Mouse (Mus musculus): ENCODE results near the gene Tmprss6.

Tmprss6 gene

DNA sequence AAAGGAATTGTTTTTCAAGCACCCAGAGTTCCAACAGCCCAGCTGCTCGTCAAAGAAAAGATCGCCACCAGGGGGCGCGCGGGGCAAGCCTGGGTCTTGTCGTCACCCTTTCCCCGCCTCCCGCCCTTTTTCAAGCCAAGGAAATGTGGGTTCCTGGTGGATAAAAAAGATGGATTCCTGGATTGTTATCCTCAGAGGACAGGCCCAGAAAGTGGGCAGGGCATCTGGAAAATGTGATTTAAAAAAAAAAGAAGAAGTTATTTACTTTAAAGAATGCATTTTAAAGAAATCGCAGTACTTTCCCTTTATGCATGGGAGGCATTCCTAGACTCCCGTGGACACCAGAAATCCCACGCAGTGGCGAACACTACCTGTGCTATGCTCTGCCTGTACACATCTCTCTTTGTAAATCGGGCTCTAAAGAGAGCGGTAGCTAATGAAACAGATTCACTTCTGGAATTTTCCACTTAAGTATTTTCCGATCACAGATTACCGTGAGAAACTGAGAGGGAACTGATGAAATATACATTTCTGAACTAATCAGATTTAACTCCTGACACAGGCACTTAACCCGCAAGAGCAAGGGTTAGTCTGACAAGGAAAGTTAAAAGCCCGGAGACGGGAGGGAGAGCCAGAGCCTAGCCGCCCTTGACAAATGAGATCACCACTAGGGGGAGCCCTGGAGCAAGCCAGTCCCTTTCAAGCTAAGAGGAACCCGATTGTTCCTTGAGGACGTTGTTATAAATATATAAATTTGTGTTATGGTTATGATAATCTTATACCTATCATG is 20.5 kb downstream of the Tmprss6 start:
- DNase-seq (ENCODE audit: low read depth, low spot score): peak; percentile 93

DNA sequence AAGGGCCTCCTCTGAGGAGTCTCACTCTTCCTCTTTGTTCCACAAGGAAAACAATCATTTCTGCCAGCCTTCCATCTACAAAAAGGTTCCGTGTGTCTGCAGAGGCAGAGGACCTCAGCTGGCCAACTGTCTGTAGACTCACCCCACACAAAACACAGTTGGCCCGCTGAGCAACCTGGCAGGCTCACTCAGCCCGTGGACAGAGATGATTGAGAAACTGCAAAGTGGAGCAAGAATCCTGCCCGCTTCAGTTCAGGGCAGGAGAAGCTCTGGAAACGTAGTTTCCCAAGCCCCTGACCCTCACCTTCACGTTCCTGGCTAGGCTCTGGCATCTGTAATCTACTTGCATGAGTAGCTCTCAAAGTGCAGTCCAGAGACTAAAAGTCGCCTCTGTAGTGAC is 21.3 kb downstream of the Tmprss6 start:
- DNase-seq (ENCODE audit: low read depth, low spot score): no peak

DNA sequence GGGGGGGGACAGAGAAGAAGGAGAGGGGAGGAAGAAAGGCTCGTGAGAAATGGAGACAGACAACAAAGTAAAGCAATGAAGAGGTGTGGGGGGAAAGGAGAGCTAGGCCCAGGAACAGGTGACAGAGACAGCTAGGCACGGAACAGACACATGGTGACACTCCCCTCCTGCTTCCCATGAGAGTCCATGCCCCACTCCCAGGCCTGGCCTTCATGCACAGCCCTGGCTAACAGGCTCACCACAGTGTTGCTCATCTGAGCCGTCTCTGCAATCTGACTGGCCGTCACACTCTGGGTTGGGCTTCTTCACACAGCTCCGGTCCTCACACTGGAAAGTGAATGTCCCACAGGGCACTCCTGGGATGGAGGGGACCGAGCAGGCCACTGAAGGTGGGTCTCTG is 24.6 kb downstream of the Tmprss6 start:
- no peak for DNase-seq (ENCODE audit: low read depth, low spot score)

DNA sequence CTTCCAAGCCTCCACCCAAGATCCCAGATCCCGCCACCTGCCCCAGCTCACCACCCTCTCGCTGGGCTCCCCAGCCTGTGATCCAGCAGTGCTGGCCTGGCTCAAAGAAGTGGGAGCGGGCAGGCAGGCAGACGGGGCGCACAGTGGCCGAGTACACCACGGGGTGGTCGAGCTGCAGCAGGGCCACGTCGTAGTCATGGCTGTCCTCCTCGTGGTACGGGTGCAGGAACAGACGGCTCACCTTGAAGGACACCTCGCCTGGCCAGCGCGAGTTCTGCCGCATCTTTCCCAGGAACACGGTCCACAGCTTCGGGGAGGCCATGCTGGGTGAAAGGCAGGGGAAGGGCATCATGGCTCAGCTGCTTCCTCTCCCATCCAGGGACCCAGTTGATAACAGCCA is 26.2 kb downstream of the Tmprss6 start:
- DNase-seq (ENCODE audit: low read depth, low spot score): no peak

DNA sequence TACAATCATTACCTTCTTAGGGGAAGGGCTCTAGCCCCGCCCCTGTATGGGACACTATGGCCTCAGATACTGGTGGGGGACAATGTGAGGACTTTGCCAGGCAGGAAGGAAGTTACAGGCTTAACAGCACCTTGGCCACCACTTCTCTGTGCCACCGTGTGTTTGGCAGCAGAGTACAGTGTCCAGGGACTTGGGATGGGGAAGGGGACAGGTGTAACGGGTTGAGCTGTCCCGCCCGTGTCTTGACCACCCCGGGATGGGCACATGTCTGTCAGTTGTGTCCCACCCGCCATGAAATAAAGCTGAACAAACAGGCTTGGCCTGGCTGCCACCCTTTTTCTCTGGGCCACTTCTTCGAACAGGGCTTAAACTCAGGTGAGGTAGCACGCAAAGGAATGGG is 29.5 kb downstream of the Tmprss6 start:
- DNase-seq (ENCODE audit: low read depth, low spot score): no peak

DNA sequence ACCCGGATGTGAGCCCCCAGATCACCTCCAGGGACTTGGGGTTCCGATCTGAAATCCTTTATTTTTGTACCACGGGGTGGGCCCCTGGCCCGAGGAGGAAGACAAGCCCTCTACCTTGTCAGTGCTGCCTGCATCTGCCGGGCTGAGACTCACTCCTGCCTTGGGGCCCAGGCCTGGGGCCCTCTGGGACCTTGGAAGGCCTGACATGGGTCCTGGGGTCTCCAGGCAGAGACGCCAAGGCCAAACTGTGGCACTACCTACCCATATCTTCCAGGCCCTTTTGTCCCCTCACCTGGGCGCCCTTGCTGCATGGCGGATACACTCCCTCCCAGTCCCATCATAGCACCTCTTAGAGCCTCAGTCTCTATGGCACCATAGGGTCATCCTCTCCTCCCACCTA is 29.9 kb downstream of the Tmprss6 start:
- no peak for DNase-seq (ENCODE audit: low read depth, low spot score)

DNA sequence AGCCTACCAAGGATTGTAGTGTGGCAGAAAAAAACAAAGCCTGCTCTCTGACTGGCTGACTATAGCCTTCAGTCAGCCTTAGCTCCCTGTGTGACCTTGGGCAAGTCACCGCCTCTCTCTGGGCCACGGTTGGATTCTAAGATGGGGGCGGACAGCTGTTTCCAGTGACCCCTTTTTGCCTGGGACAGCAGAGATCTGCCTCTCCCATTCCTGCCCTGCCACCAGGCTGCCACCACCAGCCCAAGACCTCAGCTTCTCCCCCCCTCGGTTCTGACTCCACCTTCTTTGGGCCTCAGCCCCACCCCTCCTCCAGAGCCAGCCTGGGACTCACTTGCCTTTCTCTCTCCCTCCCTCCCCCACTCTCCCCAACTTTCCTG is 30.4 kb downstream of the Tmprss6 start:
- DNase-seq (ENCODE audit: low read depth, low spot score): no peak

DNA sequence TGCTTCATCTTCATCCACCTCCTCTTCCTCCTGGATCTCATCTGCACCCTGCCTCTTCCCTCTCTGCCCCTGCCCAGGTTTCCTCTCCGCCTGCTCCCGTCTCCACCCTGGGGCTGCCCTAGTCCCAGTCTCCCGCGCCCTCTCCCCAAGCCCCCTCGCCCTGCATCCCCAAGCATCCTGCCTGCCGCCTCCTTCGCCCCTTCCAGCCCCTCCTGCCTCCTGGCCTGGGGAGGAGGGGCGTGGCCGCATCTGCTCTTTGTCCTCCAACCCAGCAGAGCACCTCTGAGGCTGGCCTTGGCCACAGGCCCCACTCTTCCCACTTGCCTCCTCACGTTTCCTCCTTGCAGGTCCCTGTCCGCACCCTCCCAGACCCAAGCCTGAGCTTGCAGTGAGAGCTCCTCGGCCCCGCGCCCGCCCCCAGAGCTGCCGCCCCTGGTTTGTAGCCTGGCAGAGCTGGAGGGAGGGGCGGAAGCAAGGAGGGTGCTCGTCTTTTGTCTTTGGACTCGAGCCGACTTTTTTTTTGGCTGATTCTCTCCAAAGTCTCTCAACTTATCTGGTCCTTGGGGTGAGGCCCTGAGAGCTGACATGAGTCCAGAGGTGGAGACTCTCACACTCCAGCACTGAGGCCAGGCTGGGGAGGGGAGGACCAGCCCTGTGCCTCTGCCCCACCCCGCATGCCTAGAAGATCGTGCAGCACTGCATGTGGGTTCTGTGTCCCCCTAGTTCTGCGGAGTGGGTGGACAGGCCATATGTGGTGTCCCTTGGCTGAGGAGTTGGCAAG is 31.0 kb downstream of the Tmprss6 start:
- peak; percentile 35 for DNase-seq (ENCODE audit: low read depth, low spot score)

DNA sequence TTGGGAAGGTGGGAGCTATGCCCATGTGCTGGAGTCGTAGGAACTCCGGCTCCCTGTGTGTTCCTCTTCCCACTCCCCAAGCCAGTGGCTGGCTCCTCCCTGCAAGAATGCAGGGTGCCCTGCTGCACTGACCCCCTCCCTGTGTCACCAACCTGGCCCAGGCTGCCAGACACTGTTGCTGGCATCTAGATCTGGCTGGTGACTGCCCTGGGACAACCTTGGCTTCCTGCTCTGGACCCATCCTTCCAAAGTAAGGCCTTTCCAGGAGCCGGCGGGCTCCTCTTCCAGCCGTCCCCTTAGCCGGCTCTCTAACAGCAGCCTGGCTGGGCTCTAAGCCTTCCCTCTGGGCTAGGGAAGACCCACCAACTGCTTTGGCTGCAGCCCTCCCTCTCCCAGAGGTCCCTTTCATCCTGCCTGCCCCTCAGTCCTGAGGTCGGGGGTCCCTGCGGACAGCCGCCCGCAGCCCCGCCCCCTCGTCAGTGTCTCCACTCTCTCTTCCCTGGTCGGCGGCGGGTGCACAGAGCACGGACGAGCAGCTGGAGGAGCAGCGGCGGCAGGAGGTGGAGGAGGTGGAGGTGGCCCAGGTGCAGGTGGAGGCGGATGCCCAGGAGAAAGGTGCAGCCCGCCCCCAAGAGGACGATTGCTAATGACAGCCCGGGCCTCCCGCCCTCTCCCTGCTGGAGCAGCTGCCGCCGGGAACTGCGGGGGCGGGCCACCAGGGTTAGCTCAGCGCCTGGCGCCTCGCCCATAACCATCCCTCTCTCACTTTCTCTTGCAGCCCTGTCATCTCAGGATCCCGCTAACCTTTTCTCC is 31.8 kb downstream of the Tmprss6 start:
- DNase-seq (ENCODE audit: low read depth, low spot score): peak; percentile 62

DNA sequence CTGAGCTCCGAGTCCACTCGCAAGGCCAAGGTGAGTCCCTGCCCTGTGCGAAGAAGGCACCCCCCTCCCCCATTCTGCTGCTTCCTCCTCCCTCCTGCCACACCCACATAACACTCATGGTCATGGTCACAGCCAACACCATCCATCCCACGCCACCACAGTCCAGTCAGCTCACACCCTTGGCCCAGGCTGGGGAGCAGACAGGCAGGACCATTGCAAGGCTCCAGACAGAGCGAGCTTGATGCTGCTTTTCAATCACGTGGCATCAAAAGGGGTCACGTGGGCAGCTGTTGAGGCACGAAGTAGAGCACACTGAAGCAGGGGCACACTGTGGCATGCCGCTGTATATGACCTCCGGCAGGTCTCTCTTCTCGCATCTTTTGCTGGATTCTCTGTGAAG is 32.8 kb downstream of the Tmprss6 start:
- no peak for DNase-seq (ENCODE audit: low read depth, low spot score)

DNA sequence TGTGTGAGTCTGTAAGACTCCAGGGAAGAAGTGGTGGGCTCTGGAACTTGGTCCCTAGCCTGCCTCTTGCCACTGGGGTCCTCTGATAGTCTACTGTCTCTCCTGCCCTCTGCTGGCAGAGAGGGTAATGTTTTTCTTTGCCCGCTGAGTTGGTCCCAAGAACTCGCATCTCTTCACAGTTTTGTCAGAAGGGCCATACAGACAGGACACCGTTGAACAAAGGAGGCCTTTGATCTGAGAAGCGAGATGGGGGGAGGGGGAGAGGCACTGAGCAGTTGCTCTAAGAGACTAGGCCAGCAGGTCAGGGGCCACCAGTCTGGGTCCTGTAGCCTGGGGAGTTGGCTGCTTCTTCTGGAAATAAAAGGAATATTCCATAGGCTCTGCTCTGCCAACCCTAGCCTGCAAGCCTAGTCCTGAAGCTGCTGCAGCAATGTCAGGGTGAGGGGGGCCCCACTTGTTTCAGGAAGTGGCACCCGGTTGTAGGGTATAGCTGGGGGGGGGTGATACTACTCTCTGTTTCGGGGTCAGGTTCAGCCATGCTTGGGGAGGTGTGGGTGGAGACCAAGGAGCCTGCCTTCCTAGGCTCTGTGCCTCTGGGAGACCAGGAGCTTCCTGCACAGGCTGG is 33.4 kb downstream of the Tmprss6 start:
- DNase-seq (ENCODE audit: low read depth, low spot score): peak; percentile 76

DNA sequence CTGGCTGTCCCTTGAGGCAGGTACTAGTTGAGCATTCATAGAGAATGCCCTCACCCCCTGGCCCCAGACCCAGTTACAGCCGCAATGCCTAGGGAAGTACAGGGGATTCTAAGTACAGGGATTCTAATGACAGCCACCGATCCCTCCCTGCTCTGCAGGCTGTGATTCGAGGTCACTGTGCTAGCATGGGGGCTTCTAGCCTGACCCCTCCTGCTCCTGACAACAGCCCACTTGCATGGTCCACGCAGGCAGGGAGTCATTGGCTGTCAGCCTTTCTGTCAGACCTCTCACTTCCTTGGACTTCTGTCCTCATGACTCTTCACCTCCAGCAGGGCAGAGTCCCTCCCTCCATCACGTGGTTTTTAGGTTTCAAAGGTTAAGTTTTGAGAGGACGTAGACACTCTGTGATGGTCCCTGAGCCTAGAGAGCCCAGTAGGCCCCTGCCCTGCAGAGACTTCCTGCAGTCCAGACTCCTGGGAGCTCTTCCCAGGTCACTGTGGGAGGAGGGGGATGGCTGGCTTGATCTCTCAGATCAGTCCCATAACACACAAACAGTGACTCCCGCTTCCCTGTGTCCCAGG is 36.8 kb downstream of the Tmprss6 start:
- DNase-seq (ENCODE audit: low read depth, low spot score): no peak

DNA sequence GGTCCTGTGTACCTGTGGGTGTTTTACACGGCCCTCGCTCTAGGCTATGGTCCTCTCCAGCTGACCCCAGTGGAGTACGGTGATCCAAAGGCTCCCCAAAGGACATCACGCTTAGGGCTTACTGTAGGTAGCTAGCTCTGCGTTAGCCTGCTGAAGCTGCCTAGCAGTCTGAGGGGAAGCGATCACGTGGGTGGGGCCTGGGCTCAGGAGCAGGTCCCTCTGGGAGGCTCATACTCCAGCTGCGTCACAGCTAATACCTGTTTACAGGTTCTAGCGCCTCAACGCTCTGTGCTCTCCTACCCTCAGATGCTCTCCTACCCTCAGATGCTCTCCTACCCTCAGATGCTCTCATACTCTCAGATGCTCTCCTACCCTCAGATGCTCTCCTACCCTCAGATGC is 37.6 kb downstream of the Tmprss6 start:
- DNase-seq (ENCODE audit: low read depth, low spot score): no peak

DNA sequence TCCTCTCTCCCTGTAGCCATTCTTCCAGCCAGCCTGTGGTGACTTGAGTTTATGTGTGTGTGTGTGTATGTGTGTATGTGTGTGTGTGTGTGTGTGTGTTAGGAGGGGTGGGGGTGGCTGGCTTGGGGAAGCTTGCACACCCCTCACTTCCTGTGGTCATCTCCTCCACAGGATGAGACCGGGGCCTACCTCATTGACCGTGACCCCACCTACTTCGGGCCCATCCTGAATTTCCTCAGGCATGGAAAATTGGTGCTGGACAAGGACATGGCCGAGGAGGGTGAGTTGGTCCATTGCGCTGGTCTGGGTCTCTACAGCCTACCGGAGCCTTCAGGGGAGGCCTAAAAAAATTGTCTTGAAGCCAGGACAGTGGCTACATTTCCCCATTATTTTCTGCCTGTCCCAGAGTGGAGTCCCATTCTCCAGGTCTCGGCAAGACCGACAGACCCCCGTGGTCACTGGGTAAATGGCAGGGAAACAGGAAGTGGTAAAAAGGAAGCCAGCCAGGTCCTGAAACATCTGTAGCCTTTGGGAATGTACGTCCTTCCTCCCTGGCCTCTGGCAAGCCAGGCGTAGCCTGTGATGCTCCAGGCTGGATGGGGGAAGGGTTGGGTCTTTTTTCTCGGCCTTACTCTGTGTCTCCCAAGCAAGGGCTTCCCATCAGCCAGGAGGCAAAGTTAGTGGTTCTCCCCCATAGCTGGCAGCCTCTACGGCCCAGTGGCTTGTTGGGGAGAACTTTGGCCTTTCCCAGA is 38.4 kb downstream of the Tmprss6 start:
- DNase-seq (ENCODE audit: low read depth, low spot score): no peak

DNA sequence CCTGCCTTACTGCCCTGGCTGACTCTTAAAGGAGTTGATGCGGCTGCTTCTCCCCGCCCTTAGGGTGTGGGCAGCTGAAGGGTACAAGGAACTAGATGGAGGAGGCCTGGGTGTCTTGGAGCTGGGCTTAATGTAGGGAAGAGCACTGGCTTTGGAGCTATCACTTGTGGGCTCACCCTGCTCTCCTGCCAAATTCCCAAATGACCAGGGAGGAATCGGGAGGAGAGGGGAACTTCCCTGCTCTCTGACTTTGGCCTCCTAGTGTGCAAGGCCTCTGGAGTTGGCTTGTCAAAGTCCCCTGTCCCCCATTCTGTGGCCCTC is 39.3 kb downstream of the Tmprss6 start:
- no peak for DNase-seq (ENCODE audit: low read depth, low spot score)

DNA sequence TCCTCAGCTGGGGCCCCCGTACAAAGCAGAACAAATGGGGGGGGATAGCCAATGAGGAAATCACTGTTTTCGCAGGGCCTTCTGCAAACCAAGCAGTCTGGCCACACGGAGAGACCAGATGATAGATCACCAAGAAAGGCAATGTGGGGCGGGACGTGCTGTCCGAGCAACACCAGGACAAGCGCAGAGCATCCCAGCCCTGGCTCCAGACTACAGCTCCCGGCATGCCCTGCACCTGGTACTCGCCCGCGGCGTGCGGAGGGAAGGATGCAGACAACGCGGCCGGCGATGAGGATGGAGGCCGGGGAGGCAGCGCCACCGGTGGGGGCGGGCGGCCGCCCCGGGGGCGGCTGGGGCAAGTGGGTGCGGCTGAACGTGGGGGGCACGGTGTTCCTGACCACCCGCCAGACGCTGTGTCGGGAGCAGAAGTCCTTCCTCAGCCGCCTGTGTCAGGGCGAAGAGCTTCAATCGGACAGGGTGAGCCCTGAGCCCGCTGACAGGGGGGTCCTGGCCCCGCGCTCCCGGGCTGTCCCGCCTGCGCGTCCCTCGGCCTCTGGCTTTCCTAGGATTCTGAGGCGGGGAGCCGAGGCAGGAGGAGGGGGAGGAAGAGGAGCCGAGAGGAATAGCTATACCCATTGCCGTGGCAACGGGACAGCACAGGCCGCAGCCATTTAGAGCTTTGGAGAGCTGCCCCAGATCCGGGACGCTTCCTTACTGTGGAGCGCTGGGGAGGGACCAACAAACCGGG is 39.9 kb downstream of the Tmprss6 start, which contains the start of gene Kctd17:
Gene Kctd17, plus strand, starts transcription at position 174 of the 748 bp plus-strand sequence.
- peak; percentile 85 for DNase-seq (ENCODE audit: low read depth, low spot score)

DNA sequence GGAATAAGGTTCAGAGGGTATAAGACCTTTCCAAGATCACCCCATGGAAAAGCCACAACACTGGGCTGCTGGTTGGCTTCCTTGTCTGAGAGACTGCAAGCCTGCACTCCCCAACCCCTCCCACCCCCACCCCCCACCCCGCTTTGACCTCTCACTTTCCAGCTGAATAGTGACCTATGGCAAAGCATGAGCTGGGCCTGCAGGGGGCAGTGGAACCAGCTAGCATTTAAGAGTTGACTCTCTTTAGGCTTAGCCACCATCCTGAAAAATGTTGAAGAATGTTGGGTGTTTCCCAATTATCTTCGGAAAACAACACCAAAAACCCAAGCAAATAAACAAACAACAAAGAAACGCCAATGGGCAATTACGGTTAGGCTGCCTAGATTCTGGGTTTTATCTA is 43.2 kb downstream of the Tmprss6 start:
- DNase-seq (ENCODE audit: low read depth, low spot score): no peak

DNA sequence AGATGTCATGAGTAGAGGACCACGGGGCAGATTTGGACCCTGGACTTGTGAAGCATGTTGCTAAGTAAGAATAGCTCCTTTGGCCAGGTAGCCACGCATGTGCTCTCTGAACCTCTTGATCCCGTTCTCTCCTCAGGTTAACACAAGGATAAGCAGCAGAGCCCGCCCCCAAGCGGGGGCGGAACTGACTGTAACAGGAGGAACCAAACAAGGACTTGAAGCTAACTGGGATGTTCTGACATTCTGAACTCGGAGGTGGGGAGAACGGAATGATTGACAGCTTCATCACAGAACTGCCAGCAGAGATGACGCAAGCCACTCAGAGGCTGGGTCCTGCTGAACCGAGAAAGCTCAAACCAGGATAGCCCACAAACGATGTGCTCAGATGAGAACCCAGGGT is 43.9 kb downstream of the Tmprss6 start:
- DNase-seq (ENCODE audit: low read depth, low spot score): no peak

DNA sequence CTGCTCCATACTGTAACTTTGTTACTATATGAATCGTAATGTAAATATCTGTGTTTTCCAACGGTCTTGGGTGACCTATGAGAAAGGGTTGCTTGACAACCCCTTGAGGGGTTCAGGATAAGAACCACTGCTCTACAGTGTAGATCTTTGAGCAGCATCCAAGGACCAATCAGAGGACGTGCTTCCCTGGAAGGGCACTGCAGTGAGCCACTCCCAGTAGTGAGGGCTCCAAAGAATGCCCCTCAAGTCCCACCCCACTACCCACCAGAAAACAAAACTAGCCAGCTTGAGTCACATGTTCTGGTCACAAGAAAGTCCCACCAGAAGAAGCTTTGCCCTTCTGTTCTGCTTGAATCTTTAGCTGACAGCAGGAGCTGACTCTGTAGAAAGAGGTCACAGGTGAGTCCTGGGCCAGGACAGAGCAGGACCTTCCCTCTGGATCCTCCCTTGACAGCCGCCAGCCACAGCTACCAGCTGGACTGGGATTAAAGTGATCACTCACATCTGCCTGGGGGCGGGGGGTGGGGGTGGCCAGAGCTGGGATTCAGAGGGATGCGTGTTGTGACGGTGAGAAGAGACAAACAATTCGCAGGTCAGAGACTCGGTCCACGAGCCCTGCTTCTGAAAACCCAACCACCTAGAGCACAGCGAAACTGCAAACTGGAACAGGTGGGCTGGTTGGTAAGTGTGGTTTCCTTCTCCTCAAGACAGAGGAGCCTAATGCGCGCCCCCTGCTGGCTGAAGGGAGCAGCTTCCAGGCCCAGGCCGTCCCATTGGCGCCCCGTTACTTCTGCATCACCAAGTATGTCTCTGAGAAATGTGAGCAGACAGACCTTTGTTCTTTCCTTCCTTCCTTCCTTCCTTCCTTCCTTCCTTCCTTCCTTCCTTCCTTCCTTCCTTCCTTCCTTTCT is 46.1 kb downstream of the Tmprss6 start:
- peak; percentile 84 for DNase-seq (ENCODE audit: low read depth, low spot score)
